Mouse (Mus musculus) hindbrain, postnatal 0 days (tissue): ENCODE data around the gene Rpf1. TPM values are rescaled to one million over a fixed set of nuclear protein-coding genes. Genes with fewer than 3 reads are reported as not detected.

ENCODE experiments used
- ATAC-seq: fragments of 200-750 bp; cut with Nextera tagmentation; 2 replicates; pipeline ENCODE4 v1.8.0; 2017; ENCODE audit warnings: mild to moderate bottlenecking, moderate TSS enrichment, moderate library complexity
- DNase-seq: peaks from one replicate; pipeline ENCODE4 v3.0.0-alpha.2; 2015; ENCODE audit warnings: low spot score
- H3K27ac ChIP-seq: fragments of 300-500 bp; sonication (generic); 2 replicates; pipeline ENCODE4 v1.5.1; 2014; ENCODE audit warnings: mild to moderate bottlenecking
- H3K27me3 ChIP-seq: fragments of 300-500 bp; sonication (generic); 2 replicates; pipeline ENCODE4 v1.6.1; 2014; ENCODE audit warnings: low read length, mixed read lengths; ENCODE audit not compliant: insufficient read depth
- H3K36me3 ChIP-seq: fragments of 300-500 bp; sonication (generic); 2 replicates; pipeline ENCODE4 v1.6.1; 2014; ENCODE audit warnings: low read length, mixed read lengths; ENCODE audit not compliant: insufficient read depth
- H3K4me1 ChIP-seq: fragments of 300-500 bp; sonication (generic); 2 replicates; pipeline ENCODE4 v1.6.1; 2014; ENCODE audit warnings: antibody characterized with exemption, low read length, mixed read lengths; ENCODE audit not compliant: insufficient read depth
- H3K4me2 ChIP-seq: fragments of 300-500 bp; sonication (generic); 2 replicates; pipeline ENCODE4 v1.6.1; 2014; ENCODE audit warnings: low read depth, mild to moderate bottlenecking, low read length, moderate library complexity, mixed read lengths
- H3K4me3 ChIP-seq: fragments of 300-500 bp; sonication (generic); 2 replicates; pipeline ENCODE4 v1.5.1; 2014; ENCODE audit warnings: low read length
- H3K9ac ChIP-seq: fragments of 300-500 bp; sonication (generic); replicated peaks from 2 replicates; pipeline ENCODE4 v1.6.1; 2014; ENCODE audit warnings: mild to moderate bottlenecking, low read length, moderate library complexity, mixed read lengths
- H3K9me3 ChIP-seq: fragments of 300-500 bp; sonication (generic); 2 replicates; pipeline ENCODE4 v1.6.1; 2016; ENCODE audit warnings: low read length, mixed read lengths
- CTCF ChIP-seq: IDR thresholded peaks from 2 replicates; pipeline ENCODE4 v1.5.1; 2016; ENCODE audit warnings: antibody characterized with exemption, control low read depth, low read depth
- WGBS: fragments of 180-500 bp; shearing (Covaris S2); extraction: QIAGEN DNeasy Blood & Tissue Kit; methylation state at CpG from one replicate; pipeline ENCODE4 v1.1.7; 2014; 5-methylcytosine and 5-hydroxymethylcytosine counted together
- polyA plus RNA-seq: library from polyadenylated mRNA; unstranded; fragments of >200 nt; fragmentation: Nextera tagmentation; extraction: Ambion mirVana; gene quantifications from 2 replicates; pipeline ENCODE4 v1.2.1, GENCODE M21; 2015
- total RNA-seq: library from RNA; depleted of rRNA; stranded (reverse); fragments of >200 nt; gene quantifications from 2 replicates; pipeline ENCODE4 v1.2.3, GENCODE M21; 2014; rRNA removed

Rpf1 gene
- total RNA-seq = 20.5 and 21.0 TPM in 2 replicates
- polyA plus RNA-seq = 25.9 and 29.0 TPM in 2 replicates

- TF ChIP-seq CTCF = 0 out of 2 replicates have a peak, but pooled peaks have one; percentile 20
- Histone ChIP-seq H3K4me3 (peak within 1 kb of the TSS; percentile 90), H3K27ac (peak within 1 kb of the TSS; percentile 97), H3K27me3 (no peaks in the 10 kb centered on the region), H3K4me2 (peak within 1 kb of the TSS; percentile 74), H3K9ac (peak within 1 kb of the TSS; percentile 79), H3K36me3 (peaks cover 13% of the 10 kb centered on the region; the same call in 1 of the 2 replicates), H3K9me3 (no peaks in the 10 kb centered on the region), H3K4me1 (no peaks in the 10 kb centered on the region)
- ATAC-seq = peak; percentile 97
- DNase-seq = peak; percentile 95
- WGBS = under 1% methylated on average over 65 of the region's 82 CpGs
These were observed at the start of gene Rpf1 for GRCm38 (mm10) chr3:146520798-146521651. TSS of gene Rpf1 (minus strand) at chr3:146521429.

- WGBS = 74% methylated on average over 6 of the region's 6 CpGs
- DNase-seq = no peak
- TF ChIP-seq CTCF = no peak
These were observed 49.7 kb upstream of the Rpf1 start for GRCm38 (mm10) chr3:146570939-146571338.

GRCm38 (mm10) chr3:146570148-146570782, 49.0 kb upstream of the Rpf1 start, which contains the start of gene Uox:
TSS of gene Uox (plus strand) at chr3:146570426.
- Histone ChIP-seq H3K36me3 (no peaks in the 10 kb centered on the region), H3K9me3 (no peaks in the 10 kb centered on the region), H3K27ac (no peak within 1 kb of the TSS), H3K27me3 (no peaks in the 10 kb centered on the region), H3K4me3 (no peak within 1 kb of the TSS), H3K9ac (no peak within 1 kb of the TSS), H3K4me1 (no peaks in the 10 kb centered on the region), H3K4me2 (no peak within 1 kb of the TSS)
- ATAC-seq (no peak), DNase-seq (no peak)
- 82% methylated on average over 10 of the region's 10 CpGs for WGBS
- TF ChIP-seq CTCF = no peak

More at GRCm38 (mm10) chr3:146570939-146571338, 49.7 kb upstream of the Rpf1 start:
- no peak for ATAC-seq
- H3K36me3 ChIP-seq = no peaks in the 10 kb centered on the region
- no peak overlapping the region for H3K9ac ChIP-seq
- H3K4me1 ChIP-seq = no peaks in the 10 kb centered on the region
- no peaks in the 10 kb centered on the region for H3K27me3 ChIP-seq
- H3K27ac ChIP-seq = no peak overlapping the region
- no peak overlapping the region for H3K4me3 ChIP-seq
- no peaks in the 10 kb centered on the region for H3K9me3 ChIP-seq
- H3K4me2 ChIP-seq = no peak overlapping the region

- no peaks in the 10 kb centered on the region for H3K4me1 ChIP-seq
- 91% methylated on average over 3 of the region's 3 CpGs for WGBS
- no peaks in the 10 kb centered on the region for H3K9me3 ChIP-seq
- H3K27ac ChIP-seq = no peak overlapping the region
- H3K4me2 ChIP-seq = no peak overlapping the region
- no peak overlapping the region for H3K9ac ChIP-seq
- DNase-seq (no peak), ATAC-seq (no peak)
- H3K36me3 ChIP-seq = no peaks in the 10 kb centered on the region
- H3K4me3 ChIP-seq = no peak overlapping the region
- no peaks in the 10 kb centered on the region for H3K27me3 ChIP-seq
- TF ChIP-seq CTCF = no peak
These were observed 48.4 kb upstream of the Rpf1 start for GRCm38 (mm10) chr3:146569594-146569993.

- H3K9me3 ChIP-seq = no peaks in the 10 kb centered on the region
- 81% methylated on average over 9 of the region's 9 CpGs for WGBS
- H3K4me3 ChIP-seq = no peak overlapping the region
- no peak for TF ChIP-seq CTCF
- H3K36me3 ChIP-seq = no peaks in the 10 kb centered on the region
- H3K27me3 ChIP-seq = no peaks in the 10 kb centered on the region
- no peaks in the 10 kb centered on the region for H3K4me1 ChIP-seq
- no peak overlapping the region for H3K4me2 ChIP-seq
- no peak overlapping the region for H3K27ac ChIP-seq
- no peak overlapping the region for H3K9ac ChIP-seq
- no peak for DNase-seq
- no peak for ATAC-seq
These were observed 46.8 kb upstream of the Rpf1 start for GRCm38 (mm10) chr3:146567884-146568530.

- H3K4me3 ChIP-seq = no peak overlapping the region
- H3K36me3 ChIP-seq = no peaks in the 10 kb centered on the region
- no peak overlapping the region for H3K27ac ChIP-seq
- 76% methylated on average over 7 of the region's 7 CpGs for WGBS
- H3K27me3 ChIP-seq = no peaks in the 10 kb centered on the region
- no peaks in the 10 kb centered on the region for H3K9me3 ChIP-seq
- no peaks in the 10 kb centered on the region for H3K4me1 ChIP-seq
- H3K4me2 ChIP-seq = no peak overlapping the region
- DNase-seq (no peak), ATAC-seq (no peak)
- H3K9ac ChIP-seq = no peak overlapping the region
- TF ChIP-seq CTCF = no peak
These were observed 46.1 kb upstream of the Rpf1 start for GRCm38 (mm10) chr3:146567366-146567765.
